20 mouse cellular contexts compared by ENCODE assay signal in genomic region chr14:122821002-122821401, GRCm38 (mm10).
"Had no signal": no experiment of that assay in that cellular context is flagged by ENCODE, and none has a peak within 500 bp of the region (broad histone marks: within the 10 kb centered on the region; RNA-seq: fewer than 3 reads in every experiment).

No protein-coding gene starts in this region.

- H3K4me1 ChIP-seq: limb, embryonic 13.5 days; liver, embryonic 12.5 days; liver, embryonic 15.5 days; lung, embryonic 15.5 days; megakaryocyte, embryonic 14.5 days; midbrain, embryonic 10.5 days had no signal

- H3K27me3 ChIP-seq: limb, embryonic 13.5 days; liver, embryonic 12.5 days; liver, embryonic 15.5 days; lung, embryonic 15.5 days had no signal

- DNase-seq: kidney, adult 18-20 months; kidney, adult 9 months; kidney, postnatal 14 days; kidney, postnatal 4 days; liver; lung, adult 18-20 months; lung, postnatal 10 days; lung, postnatal 36 days; midbrain, embryonic 14.5 days; retina, postnatal 1 day; right cerebral cortex, postnatal 25 days; thymus, adult 18-20 months; thymus, postnatal 36 days had no signal

- H3K36me3 ChIP-seq: limb, embryonic 10.5 days; limb, embryonic 13.5 days; liver, embryonic 12.5 days; liver, embryonic 15.5 days; lung, embryonic 15.5 days; midbrain, embryonic 10.5 days had no signal

- H3K9me3 ChIP-seq: limb, embryonic 10.5 days; limb, embryonic 13.5 days; liver, embryonic 12.5 days; liver, embryonic 15.5 days; lung, embryonic 15.5 days; megakaryocyte, embryonic 14.5 days; midbrain, embryonic 10.5 days had no signal

- H3K4me3 ChIP-seq: limb, embryonic 10.5 days; limb, embryonic 13.5 days; liver, embryonic 12.5 days; liver, embryonic 15.5 days; lung, embryonic 15.5 days; megakaryocyte, embryonic 14.5 days; midbrain, embryonic 10.5 days had no signal

- H3K27ac ChIP-seq: limb, embryonic 10.5 days; limb, embryonic 13.5 days; liver, embryonic 12.5 days; liver, embryonic 15.5 days; lung, embryonic 15.5 days; midbrain, embryonic 10.5 days had no signal

- H3K9ac ChIP-seq: limb, embryonic 13.5 days; liver, embryonic 12.5 days; liver, embryonic 15.5 days; lung, embryonic 15.5 days had no signal

- ATAC-seq: liver, embryonic 12.5 days had no signal

- H3K4me2 ChIP-seq: limb, embryonic 13.5 days; liver, embryonic 12.5 days; liver, embryonic 15.5 days; lung, embryonic 15.5 days had no signal
